Mouse (Mus musculus) limb, embryonic 11.5 days (tissue): ENCODE measurements at regions not wholly inside any gene's neighbourhood (a gene's known extent, or its start where the extent isn't known, plus 50 kb on each side); places are given as distances from the start of the nearest gene placed in this dataset.

Experiments used
- ATAC-seq: fragments of 200-750 bp; cut with Nextera tagmentation; 2 replicates; pipeline ENCODE4 v1.8.0; 2017; ENCODE audit warnings: low read depth; ENCODE audit not compliant: insufficient number of reproducible peaks, low FRiP score, low TSS enrichment
- DNase-seq: peaks from one replicate; pipeline ENCODE4 v3.0.0-alpha.2; 2015; ENCODE audit warnings: low spot score
- H3K27ac ChIP-seq: fragments of 300-500 bp; sonication (generic); replicated peaks from 2 replicates; pipeline ENCODE4 v1.5.1; 2014; ENCODE audit warnings: low read depth, mild to moderate bottlenecking, low read length
- H3K27me3 ChIP-seq: fragments of 300-500 bp; sonication (generic); 2 replicates; pipeline ENCODE4 v1.6.1; 2014; ENCODE audit warnings: mild to moderate bottlenecking, low read length, mixed read lengths; ENCODE audit not compliant: control insufficient read depth, insufficient read depth
- H3K36me3 ChIP-seq: fragments of 300-500 bp; sonication (generic); 2 replicates; pipeline ENCODE4 v1.6.1; 2014; ENCODE audit warnings: mild to moderate bottlenecking, low read length, moderate library complexity, mixed read lengths; ENCODE audit not compliant: control insufficient read depth, insufficient read depth
- H3K4me1 ChIP-seq: fragments of 300-500 bp; sonication (generic); 2 replicates; pipeline ENCODE4 v1.6.1; 2014; ENCODE audit warnings: low read length, mixed read lengths; ENCODE audit not compliant: control insufficient read depth, insufficient read depth
- H3K4me2 ChIP-seq: fragments of 300-500 bp; sonication (generic); 2 replicates; pipeline ENCODE4 v1.6.1; 2014; ENCODE audit warnings: low read depth, mild to moderate bottlenecking, moderate library complexity; ENCODE audit not compliant: severe bottlenecking
- H3K4me3 ChIP-seq: fragments of 300-500 bp; sonication (generic); 2 replicates; pipeline ENCODE4 v1.5.1; 2014; ENCODE audit warnings: low read depth, low read length
- H3K9ac ChIP-seq: fragments of 300-500 bp; sonication (generic); 2 replicates; pipeline ENCODE4 v1.6.1; 2014; ENCODE audit warnings: mild to moderate bottlenecking, low read length
- H3K9me3 ChIP-seq: fragments of 300-500 bp; sonication (generic); 2 replicates; pipeline ENCODE4 v1.6.1; 2016; ENCODE audit warnings: low read length; ENCODE audit not compliant: control insufficient read depth
- WGBS: fragments of 180-500 bp; shearing (Covaris S2); extraction: QIAGEN DNeasy Blood & Tissue Kit; methylation state at CpG from one replicate; pipeline ENCODE4 v1.1.7; 2014; 5-methylcytosine and 5-hydroxymethylcytosine counted together

DNA sequence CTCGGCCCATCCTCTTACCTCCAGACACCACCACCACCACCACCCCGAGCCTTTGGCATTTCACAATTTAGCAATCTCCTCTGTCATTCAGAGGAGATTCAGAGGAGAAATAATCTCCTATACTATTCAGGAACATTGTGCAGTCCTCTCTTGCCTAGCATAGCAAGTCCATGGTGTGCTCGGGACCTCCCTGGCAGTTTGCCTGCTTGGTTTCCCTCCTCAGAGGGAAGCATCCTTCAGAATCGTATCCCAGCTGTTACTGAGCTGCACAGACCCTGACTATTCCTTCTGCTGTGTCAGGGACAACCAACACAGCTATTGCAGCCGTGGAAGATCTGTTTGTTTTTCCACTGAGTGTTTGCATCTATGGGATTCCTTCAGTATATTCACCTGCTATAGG is 63.3 kb upstream of the Mpp6 start:
- H3K36me3 ChIP-seq, result no peaks in the 10 kb centered on the region
- H3K9me3 ChIP-seq, result no peaks in the 10 kb centered on the region
- H3K4me2 ChIP-seq, result no peak overlapping the region
- H3K4me3 ChIP-seq, result no peak overlapping the region
- H3K27ac ChIP-seq, result no peak overlapping the region
- no peaks in the 10 kb centered on the region for H3K4me1 ChIP-seq
- no peak for ATAC-seq
- H3K9ac ChIP-seq, result no peak overlapping the region
- H3K27me3 ChIP-seq, result no peaks in the 10 kb centered on the region
- WGBS, result 77% methylated on average over 5 of the region's 5 CpGs
- DNase-seq, result no peak

GRCm38 (mm10) chr6:50052416-50052815 is 57.6 kb upstream of the Mpp6 start:
- no peak for ATAC-seq
- H3K4me1 ChIP-seq, result no peaks in the 10 kb centered on the region
- no peak overlapping the region for H3K9ac ChIP-seq
- no peaks in the 10 kb centered on the region for H3K36me3 ChIP-seq
- no peaks in the 10 kb centered on the region for H3K9me3 ChIP-seq
- H3K27ac ChIP-seq, result no peak overlapping the region
- no peak for DNase-seq
- no peak overlapping the region for H3K4me2 ChIP-seq
- H3K4me3 ChIP-seq, result no peak overlapping the region
- H3K27me3 ChIP-seq, result no peaks in the 10 kb centered on the region
- 82% methylated on average over 2 of the region's 2 CpGs for WGBS

GRCm38 (mm10) chr6:50053086-50053485 is 57.0 kb upstream of the Mpp6 start:
- no peaks in the 10 kb centered on the region for H3K9me3 ChIP-seq
- H3K4me3 ChIP-seq, result no peak overlapping the region
- no peaks in the 10 kb centered on the region for H3K36me3 ChIP-seq
- DNase-seq (no peak), ATAC-seq (no peak)
- no peak overlapping the region for H3K4me2 ChIP-seq
- WGBS, result 81% methylated on average over 2 of the region's 2 CpGs
- no peaks in the 10 kb centered on the region for H3K4me1 ChIP-seq
- H3K27me3 ChIP-seq, result no peaks in the 10 kb centered on the region
- no peak overlapping the region for H3K27ac ChIP-seq
- no peak overlapping the region for H3K9ac ChIP-seq

DNA sequence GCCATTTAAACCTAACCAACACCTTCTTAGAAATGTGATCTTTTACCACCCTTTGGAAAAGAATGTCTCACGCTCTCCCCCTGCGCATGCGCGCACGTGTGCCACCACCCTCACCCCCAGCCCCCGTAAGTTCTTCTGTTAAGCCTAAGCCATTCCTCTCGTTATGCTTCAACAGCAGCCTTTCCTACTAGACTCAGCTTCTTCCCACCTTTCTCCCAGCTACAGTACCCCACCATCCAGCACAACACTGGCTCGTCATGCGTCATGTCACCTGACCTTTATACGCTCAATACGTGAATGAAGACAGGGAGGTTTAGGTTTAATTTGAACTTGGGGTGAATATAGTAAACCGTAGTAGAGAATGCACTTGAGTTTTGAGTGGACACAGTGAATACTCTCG is 55.8 kb upstream of the Mpp6 start:
- no peaks in the 10 kb centered on the region for H3K9me3 ChIP-seq
- no peaks in the 10 kb centered on the region for H3K36me3 ChIP-seq
- 78% methylated on average over 13 of the region's 13 CpGs for WGBS
- no peak overlapping the region for H3K4me3 ChIP-seq
- no peak for ATAC-seq
- DNase-seq, result no peak
- no peaks in the 10 kb centered on the region for H3K27me3 ChIP-seq
- H3K9ac ChIP-seq, result no peak overlapping the region
- H3K27ac ChIP-seq, result no peak overlapping the region
- H3K4me2 ChIP-seq, result no peak overlapping the region
- H3K4me1 ChIP-seq, result no peaks in the 10 kb centered on the region

DNA sequence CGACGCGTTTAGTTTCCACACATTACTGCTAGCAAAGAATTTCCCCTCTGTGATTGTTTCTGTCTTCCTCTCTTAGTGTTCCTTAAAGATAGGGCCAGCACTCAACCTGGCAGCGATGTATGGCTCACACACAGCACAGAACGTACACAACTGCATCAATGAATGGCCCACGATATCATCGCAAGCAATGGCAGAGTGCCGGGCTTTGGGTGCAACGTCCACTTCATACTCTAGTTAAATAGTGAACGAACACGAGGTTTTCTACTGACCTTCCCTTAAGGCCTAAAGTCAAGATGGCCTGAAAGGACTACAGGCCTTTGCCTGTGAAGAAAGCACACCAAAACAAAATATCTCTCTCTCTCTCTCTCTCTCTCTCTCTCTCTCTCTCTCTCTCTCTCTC is 51.4 kb upstream of the Mpp6 start:
- DNase-seq (no peak), ATAC-seq (no peak)
- Histone ChIP-seq H3K9ac (no peak overlapping the region), H3K4me2 (no peak overlapping the region), H3K27me3 (no peaks in the 10 kb centered on the region), H3K9me3 (no peaks in the 10 kb centered on the region), H3K27ac (no peak overlapping the region), H3K4me3 (no peak overlapping the region), H3K36me3 (no peaks in the 10 kb centered on the region), H3K4me1 (no peaks in the 10 kb centered on the region)
- WGBS, result 91% methylated on average over 11 of the region's 11 CpGs

GRCm38 (mm10) chr6:50059917-50060316 is 50.1 kb upstream of the Mpp6 start:
- Histone ChIP-seq H3K4me1 (no peaks in the 10 kb centered on the region), H3K4me2 (no peak overlapping the region), H3K36me3 (no peaks in the 10 kb centered on the region), H3K9me3 (no peaks in the 10 kb centered on the region), H3K9ac (no peak overlapping the region), H3K4me3 (no peak overlapping the region), H3K27me3 (no peaks in the 10 kb centered on the region), H3K27ac (no peak overlapping the region)
- DNase-seq (no peak), ATAC-seq (no peak)
- 90% methylated on average over 3 of the region's 3 CpGs for WGBS
